In genomic region chr9:109008081-109008480, GRCm38 (mm10) we compare ENCODE assay signal across 24 mouse cellular contexts. TPM values are rescaled to one million over a fixed set of nuclear protein-coding genes. Genes with fewer than 3 reads are reported as not detected.
DNase-seq lines count a peak whose midpoint lies in the region; ATAC-seq lines count a peak whose summit lies in the region.
"Had no signal": no experiment of that assay in that cellular context is flagged by ENCODE, and none has a peak within 500 bp of the region (broad histone marks: within the 10 kb centered on the region; RNA-seq: fewer than 3 reads in every experiment).

No protein-coding gene starts in this region.

- no peak overlapping the region for H3K27ac ChIP-seq in heart, embryonic 12.5 days (ENCODE audit: poor library complexity, severe bottlenecking)
- H3K27ac ChIP-seq: heart, adult 2 months; hindbrain, embryonic 14.5 days; intestine, embryonic 15.5 days had no signal

- 71% methylated on average over 9 of the region's 9 CpGs for WGBS in heart, embryonic 12.5 days

- H3K4me1 ChIP-seq in heart, embryonic 12.5 days (replicated peaks), result peaks cover 34% of the 10 kb centered on the region
- peaks cover 86% of the 10 kb centered on the region for H3K4me1 ChIP-seq in megakaryocyte, embryonic 14.5 days

- no peak overlapping the region for H3K4me2 ChIP-seq in heart, embryonic 12.5 days
- H3K4me2 ChIP-seq: embryonic facial prominence, embryonic 15.5 days; hindbrain, embryonic 14.5 days; intestine, embryonic 15.5 days had no signal

- no peak for ATAC-seq in heart, embryonic 12.5 days (ENCODE audit: insufficient number of reproducible peaks, low FRiP score)
- no peak for ATAC-seq in megakaryocyte, adult 5-6 weeks (ENCODE audit: poor library complexity, severe bottlenecking)
- ATAC-seq: activated CD4-positive, CD25-positive, alpha-beta regulatory T cell, adult 4 months; forebrain, embryonic 16.5 days; intestine, embryonic 15.5 days; Patski had no signal

- no peak overlapping the region for H3K4me3 ChIP-seq in heart, embryonic 12.5 days
- peak overlapping the region; percentile 76 for H3K4me3 ChIP-seq in megakaryocyte, embryonic 14.5 days (replicated peaks)
- H3K4me3 ChIP-seq: embryonic facial prominence, embryonic 15.5 days; erythroblast, embryonic 14.5 days; heart, adult 2 months; intestine, embryonic 15.5 days had no signal

- peak; percentile 24 for DNase-seq in gastrocnemius, adult 18-20 months (ENCODE audit: low spot score)
- no peak for DNase-seq in gastrocnemius, postnatal 14 days
- no peak for DNase-seq in heart, postnatal 14 days
- peak; percentile 43 for DNase-seq in skeletal muscle tissue, adult 2 months (ENCODE audit: low read depth, low spot score)
- DNase-seq: adrenal gland, postnatal 14 days; cerebellum, adult 11-12 months; cerebellum, adult 9-10 months; cerebellum, postnatal 25 days; heart, adult 2 months; heart, postnatal 4 days; kidney, adult 18-20 months had no signal

- intact Hi-C loops in gastrocnemius, postnatal 14 days (cut with DNase I; ENCODE audit: low total_unique reads), result no loop called here
- intact Hi-C loops in heart, postnatal 14 days (cut with DNase I), result loop anchor here (10.0 kb wide), 2 partner anchors 597 to 857 kb away; no protein-coding TSS in a partner anchor

- H3K36me3 ChIP-seq in heart, embryonic 12.5 days, result no peaks in the 10 kb centered on the region
- peaks cover 52% of the 10 kb centered on the region for H3K36me3 ChIP-seq in megakaryocyte, embryonic 14.5 days (replicated peaks; ENCODE audit: low read length)
- H3K36me3 ChIP-seq: intestine, embryonic 15.5 days had no signal

- H3K9ac ChIP-seq in heart, embryonic 12.5 days, result peak overlapping the region; percentile 16; the same call in 1 of the 2 replicates
- H3K9ac ChIP-seq: embryonic facial prominence, embryonic 15.5 days; hindbrain, embryonic 14.5 days; intestine, embryonic 15.5 days had no signal

- no peaks in the 10 kb centered on the region for H3K9me3 ChIP-seq in heart, embryonic 12.5 days (replicated peaks)
- H3K9me3 ChIP-seq in megakaryocyte, embryonic 14.5 days, result no peaks in the 10 kb centered on the region
- H3K9me3 ChIP-seq: embryonic facial prominence, embryonic 15.5 days; intestine, embryonic 15.5 days had no signal

- no peaks in the 10 kb centered on the region for H3K27me3 ChIP-seq in heart, embryonic 12.5 days (replicated peaks)
- H3K27me3 ChIP-seq in megakaryocyte, embryonic 14.5 days (replicated peaks), result no peaks in the 10 kb centered on the region
- H3K27me3 ChIP-seq: CH12.LX; embryonic facial prominence, embryonic 15.5 days; intestine, embryonic 15.5 days; Patski had no signal

RNA-seq across cellular contexts. Expression of gene Pfkfb4, which starts 16.5 kb away (rescaled TPM):
- total RNA-seq in gastrocnemius, adult 18-20 months (2021), result 10 to 100 TPM; 18.8 to 43.0 TPM
- total RNA-seq in gastrocnemius, postnatal 14 days (2021), result 10 to 100 TPM; 31.0 to 31.6 TPM
- 3.0 and 4.3 TPM in 2 replicates for polyA plus RNA-seq in heart, embryonic 12.5 days (2016; fragmentation: Nextera tagmentation; extraction: Ambion mirVana)
- 1 to 10 TPM; 1.9 to 3.2 TPM for total RNA-seq in heart, postnatal 14 days (2021)
- polyA plus RNA-seq in megakaryocyte, embryonic 14.5 days (2012; ENCODE audit: insufficient read depth, low replicate concordance), result 2.4 and 5.8 TPM in 2 replicates
- 19.3 and 22.4 TPM in 2 replicates for total RNA-seq in megakaryocyte, adult 5-6 weeks (2015)
- total RNA-seq in megakaryocyte, adult 5-6 weeks (2017), result 53.1 and 64.9 TPM in 2 replicates

RNA-seq across cellular contexts. Expression of gene Ucn2, which starts 22.3 kb away (rescaled TPM):
- under 1 TPM; 0.27 to 0.90 TPM for total RNA-seq in gastrocnemius, adult 18-20 months (2021)
- under 1 TPM; 0.40 to 0.53 TPM for total RNA-seq in gastrocnemius, postnatal 14 days (2021)
- not detected in 2 replicates for polyA plus RNA-seq in heart, embryonic 12.5 days (2016; fragmentation: Nextera tagmentation; extraction: Ambion mirVana)
- total RNA-seq in heart, postnatal 14 days (2021), result under 1 TPM in 1 of 2 experiments, not detected in 1; 0.20 TPM
- 0.18 TPM in 1 of 2 replicates, not detected in the other for polyA plus RNA-seq in megakaryocyte, embryonic 14.5 days (2012; ENCODE audit: insufficient read depth, low replicate concordance)
- not detected in 2 replicates for total RNA-seq in megakaryocyte, adult 5-6 weeks (2015)
- total RNA-seq in megakaryocyte, adult 5-6 weeks (2017), result not detected in 2 replicates
- total RNA-seq: CH12.LX; heart, adult 2 months; heart, postnatal 4 days had no signal
- polyA plus RNA-seq: activated CD4-positive, CD25-positive, alpha-beta regulatory T cell, adult 4 months; erythroblast, embryonic 14.5 days; forebrain, embryonic 11.5 days; forebrain, embryonic 16.5 days; heart, adult 2 months; heart, embryonic 14.5 days; intestine, embryonic 15.5 days had no signal

RNA-seq across cellular contexts. Expression of gene Shisa5, which starts 30.3 kb away (rescaled TPM):
- 10 to 100 TPM in 1 of 2 experiments, 1 to 10 TPM in 1; 9.8 to 15.5 TPM for total RNA-seq in gastrocnemius, adult 18-20 months (2021)
- total RNA-seq in gastrocnemius, postnatal 14 days (2021), result 10 to 100 TPM; 24.4 to 26.3 TPM
- polyA plus RNA-seq in heart, embryonic 12.5 days (2016; fragmentation: Nextera tagmentation; extraction: Ambion mirVana), result 67.5 and 70.3 TPM in 2 replicates
- 10 to 100 TPM; 49.5 to 50.0 TPM for total RNA-seq in heart, postnatal 14 days (2021)
- polyA plus RNA-seq in megakaryocyte, embryonic 14.5 days (2012; ENCODE audit: insufficient read depth, low replicate concordance), result 375 and 575 TPM in 2 replicates
- total RNA-seq in megakaryocyte, adult 5-6 weeks (2015), result 119 and 176 TPM in 2 replicates
- 453 and 632 TPM in 2 replicates for total RNA-seq in megakaryocyte, adult 5-6 weeks (2017)

RNA-seq across cellular contexts. Expression of gene Trex1, which starts 51.5 kb away (rescaled TPM):
- total RNA-seq in gastrocnemius, adult 18-20 months (2021), result 10 to 100 TPM; 13.1 to 17.2 TPM
- 10 to 100 TPM; 10.7 to 11.4 TPM for total RNA-seq in gastrocnemius, postnatal 14 days (2021)
- polyA plus RNA-seq in heart, embryonic 12.5 days (2016; fragmentation: Nextera tagmentation; extraction: Ambion mirVana), result 5.8 and 7.1 TPM in 2 replicates
- 10 to 100 TPM; 10.4 to 10.6 TPM for total RNA-seq in heart, postnatal 14 days (2021)
- 25.2 and 49.1 TPM in 2 replicates for polyA plus RNA-seq in megakaryocyte, embryonic 14.5 days (2012; ENCODE audit: insufficient read depth, low replicate concordance)
- 119 and 124 TPM in 2 replicates for total RNA-seq in megakaryocyte, adult 5-6 weeks (2015)
- total RNA-seq in megakaryocyte, adult 5-6 weeks (2017), result 68.7 and 87.5 TPM in 2 replicates

RNA-seq across cellular contexts. Expression of gene Col7a1, which starts 54.7 kb away (rescaled TPM):
- 1 to 10 TPM; 2.2 to 3.5 TPM for total RNA-seq in gastrocnemius, adult 18-20 months (2021)
- 1 to 10 TPM; 2.7 to 3.7 TPM for total RNA-seq in gastrocnemius, postnatal 14 days (2021)
- polyA plus RNA-seq in heart, embryonic 12.5 days (2016; fragmentation: Nextera tagmentation; extraction: Ambion mirVana), result 1.1 and 1.3 TPM in 2 replicates
- 1 to 10 TPM in 1 of 2 experiments, under 1 TPM in 1; 0.33 to 1.1 TPM for total RNA-seq in heart, postnatal 14 days (2021)
- polyA plus RNA-seq in megakaryocyte, embryonic 14.5 days (2012; ENCODE audit: insufficient read depth, low replicate concordance), result 0.36 and 2.2 TPM in 2 replicates
- total RNA-seq in megakaryocyte, adult 5-6 weeks (2015), result 0.20 and 0.93 TPM in 2 replicates
- total RNA-seq in megakaryocyte, adult 5-6 weeks (2017), result 0.16 and 1.1 TPM in 2 replicates
- polyA plus RNA-seq: activated CD4-positive, CD25-positive, alpha-beta regulatory T cell, adult 4 months had no signal

Comparison
In these comparisons a context has a peak if more than half of its experiments do, and no peak if none do; other contexts are left out.
1. DNase-seq: peak in gastrocnemius, adult 18-20 months (single experiment) and skeletal muscle tissue, adult 2 months (single experiment); none in gastrocnemius, postnatal 14 days (single experiment) and heart, postnatal 14 days (0 of 2).
2. RNA of gene Pfkfb4, which starts 16.5 kb away (total RNA-seq): 19.3 to 64.9 TPM in megakaryocyte, adult 5-6 weeks, 18.8 to 43.0 TPM in gastrocnemius, adult 18-20 months and 31.0 to 31.6 TPM in gastrocnemius, postnatal 14 days; 1.9 to 3.2 TPM in heart, postnatal 14 days; every median in the first group is over 4 times any median in the second.